26 mouse cellular contexts compared by ENCODE assay signal in the genomic region with DNA sequence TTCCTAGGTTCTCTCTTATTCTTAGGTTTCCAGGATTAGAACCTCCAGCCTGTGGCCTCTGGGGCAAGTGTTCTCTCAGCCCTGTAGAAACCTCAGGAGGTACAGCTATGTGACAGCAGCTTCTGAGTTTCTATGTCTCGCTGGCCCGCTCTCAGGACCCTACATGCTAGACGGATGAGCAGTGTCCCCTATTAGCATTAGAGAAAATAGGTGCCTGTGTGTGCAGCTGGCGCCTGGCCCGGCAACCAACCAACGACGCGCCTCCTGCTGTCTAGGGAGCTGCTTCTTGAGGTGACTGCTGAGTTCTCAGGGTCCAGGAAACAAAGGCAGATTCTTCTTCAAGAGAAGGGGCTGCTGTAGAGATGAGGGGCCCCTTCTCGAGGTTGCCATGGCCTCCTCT. TPM values are rescaled to one million over a fixed set of nuclear protein-coding genes. Genes with fewer than 3 reads are reported as not detected.
DNase-seq lines count a peak whose midpoint lies in the region; ATAC-seq and TF ChIP-seq lines count a peak whose summit lies in the region.
"Had no signal": no experiment of that assay in that cellular context is flagged by ENCODE, and none has a peak within 500 bp of the region (broad histone marks: within the 10 kb centered on the region; RNA-seq: fewer than 3 reads in every experiment).

No protein-coding gene starts in this region.

- H3K27ac ChIP-seq in hindbrain, embryonic 10.5 days: peak overlapping the region; percentile 42; the same call in 1 of the 2 replicates
- no peak overlapping the region for H3K27ac ChIP-seq in hindbrain, embryonic 11.5 days (ENCODE audit: low read depth, low read length)
- H3K27ac ChIP-seq in liver, embryonic 15.5 days (replicated peaks): peak overlapping the region; percentile 53; the same call in 1 of the 2 replicates
- H3K27ac ChIP-seq in hindbrain, postnatal 0 days: peak overlapping the region; percentile 11; the same call in 1 of the 2 replicates
- H3K27ac ChIP-seq: embryonic facial prominence, embryonic 10.5 days; forebrain, embryonic 15.5 days; heart, embryonic 15.5 days; kidney, postnatal 0 days; liver, embryonic 14.5 days; macrophage; stomach, embryonic 15.5 days had no signal

- H3K27me3 ChIP-seq in hindbrain, embryonic 10.5 days (ENCODE audit: insufficient read depth, poor library complexity, severe bottlenecking): no peaks in the 10 kb centered on the region
- no peaks in the 10 kb centered on the region for H3K27me3 ChIP-seq in hindbrain, embryonic 11.5 days (ENCODE audit: control insufficient read depth, insufficient read depth, low read length)
- no peaks in the 10 kb centered on the region for H3K27me3 ChIP-seq in liver, embryonic 15.5 days
- H3K27me3 ChIP-seq in hindbrain, postnatal 0 days (ENCODE audit: insufficient read depth, low read length): no peaks in the 10 kb centered on the region
- H3K27me3 ChIP-seq: forebrain, embryonic 15.5 days; heart, embryonic 15.5 days; stomach, embryonic 15.5 days had no signal

- H3K9me3 ChIP-seq in hindbrain, embryonic 10.5 days: no peaks in the 10 kb centered on the region
- no peaks in the 10 kb centered on the region for H3K9me3 ChIP-seq in hindbrain, embryonic 11.5 days (ENCODE audit: control insufficient read depth, low read length)
- no peaks in the 10 kb centered on the region for H3K9me3 ChIP-seq in liver, embryonic 15.5 days (replicated peaks)
- H3K9me3 ChIP-seq in hindbrain, postnatal 0 days (ENCODE audit: low read length): no peaks in the 10 kb centered on the region
- H3K9me3 ChIP-seq: embryonic facial prominence, embryonic 10.5 days; forebrain, embryonic 15.5 days; heart, embryonic 15.5 days; stomach, embryonic 15.5 days had no signal

- no peak overlapping the region for H3K4me3 ChIP-seq in hindbrain, embryonic 10.5 days
- H3K4me3 ChIP-seq in hindbrain, embryonic 11.5 days (ENCODE audit: low read depth, low read length): no peak overlapping the region
- no peak overlapping the region for H3K4me3 ChIP-seq in liver, embryonic 15.5 days (replicated peaks)
- no peak overlapping the region for H3K4me3 ChIP-seq in hindbrain, postnatal 0 days (ENCODE audit: low read length)
- H3K4me3 ChIP-seq: embryonic facial prominence, embryonic 10.5 days; forebrain, embryonic 15.5 days; heart, embryonic 15.5 days; stomach, embryonic 15.5 days had no signal

- H3K4me2 ChIP-seq in hindbrain, embryonic 11.5 days (replicated peaks; ENCODE audit: low read depth, low read length): no peak overlapping the region
- no peak overlapping the region for H3K4me2 ChIP-seq in liver, embryonic 15.5 days
- no peak overlapping the region for H3K4me2 ChIP-seq in hindbrain, postnatal 0 days (ENCODE audit: low read depth, low read length)
- H3K4me2 ChIP-seq: forebrain, embryonic 15.5 days; heart, embryonic 15.5 days; stomach, embryonic 15.5 days had no signal

- DNase-seq in hindbrain, embryonic 10.5 days (ENCODE audit: low spot score): no peak
- DNase-seq in hindbrain, embryonic 11.5 days (ENCODE audit: low spot score): no peak
- DNase-seq in liver: no peak
- peak; percentile 51 to 55 for DNase-seq in right cerebral cortex, postnatal 10 days (ENCODE audit: low spot score in 2 of 2)
- no peak for DNase-seq in right cerebral cortex, postnatal 36 days (ENCODE audit: low spot score in 2 of 2)
- peak; percentile 50 for DNase-seq in hindbrain, postnatal 0 days (ENCODE audit: low spot score)
- DNase-seq in urinary bladder, postnatal 4 days (ENCODE audit: low spot score in 2 of 2): no peak
- DNase-seq: adrenal gland, postnatal 25 days; cerebellum, adult 11-12 months; gastrocnemius, postnatal 14 days; heart, postnatal 36 days; kidney, adult 2 months; layer of hippocampus, adult 9-11 months; right cerebral cortex, postnatal 25 days; thymus, adult 2 months; thymus, postnatal 4 days had no signal

- peaks cover 6% of the 10 kb centered on the region for H3K4me1 ChIP-seq in hindbrain, embryonic 10.5 days (replicated peaks)
- H3K4me1 ChIP-seq in hindbrain, embryonic 11.5 days (replicated peaks; ENCODE audit: control insufficient read depth, insufficient read depth, low read length): no peaks in the 10 kb centered on the region
- H3K4me1 ChIP-seq in liver, embryonic 15.5 days (replicated peaks): peaks cover 82% of the 10 kb centered on the region
- no peaks in the 10 kb centered on the region for H3K4me1 ChIP-seq in hindbrain, postnatal 0 days (ENCODE audit: insufficient read depth, low read length)
- H3K4me1 ChIP-seq: embryonic facial prominence, embryonic 10.5 days; forebrain, embryonic 15.5 days; heart, embryonic 15.5 days; stomach, embryonic 15.5 days had no signal

- H3K36me3 ChIP-seq in hindbrain, embryonic 10.5 days: no peaks in the 10 kb centered on the region
- no peaks in the 10 kb centered on the region for H3K36me3 ChIP-seq in hindbrain, embryonic 11.5 days (ENCODE audit: control insufficient read depth, insufficient read depth, low read length)
- no peaks in the 10 kb centered on the region for H3K36me3 ChIP-seq in liver, embryonic 15.5 days (replicated peaks)
- H3K36me3 ChIP-seq in hindbrain, postnatal 0 days (ENCODE audit: insufficient read depth, low read length): no peaks in the 10 kb centered on the region
- H3K36me3 ChIP-seq: embryonic facial prominence, embryonic 10.5 days; forebrain, embryonic 15.5 days; heart, embryonic 15.5 days; stomach, embryonic 15.5 days had no signal

- no peak for TF ChIP-seq CTCF in hindbrain, postnatal 0 days (IDR thresholded peaks at IDR 0.05; ENCODE audit: low read depth)

- no peak overlapping the region for H3K9ac ChIP-seq in hindbrain, embryonic 11.5 days (ENCODE audit: low read depth, low read length)
- H3K9ac ChIP-seq in liver, embryonic 15.5 days: no peak overlapping the region
- no peak overlapping the region for H3K9ac ChIP-seq in hindbrain, postnatal 0 days (replicated peaks; ENCODE audit: low read length)
- H3K9ac ChIP-seq: forebrain, embryonic 15.5 days; heart, embryonic 15.5 days; liver, embryonic 14.5 days; stomach, embryonic 15.5 days had no signal

- ATAC-seq in hindbrain, embryonic 11.5 days (ENCODE audit: low FRiP score): no peak
- ATAC-seq in liver, embryonic 15.5 days (ENCODE audit: insufficient read depth): no peak
- peak; percentile 47; the same call in 1 of the 2 replicates for ATAC-seq in hindbrain, postnatal 0 days
- ATAC-seq: CD4-positive, CD25-positive, alpha-beta regulatory T cell, adult 4 months; forebrain, embryonic 15.5 days; lung, postnatal 0 days had no signal

- 50% methylated on average over 9 of the region's 9 CpGs for WGBS in hindbrain, embryonic 10.5 days
- WGBS in hindbrain, embryonic 11.5 days: 49% methylated on average over 9 of the region's 9 CpGs
- WGBS in liver, embryonic 15.5 days (ENCODE audit: insufficient replicate concordance): 83% methylated on average over 9 of the region's 9 CpGs
- WGBS in hindbrain, postnatal 0 days: 16% methylated on average over 9 of the region's 9 CpGs

RNA-seq across cellular contexts. Expression of a gene that starts 27.9 kb away (rescaled TPM):
- 58.1 and 66.3 TPM in 2 replicates for polyA plus RNA-seq in hindbrain, embryonic 10.5 days (2016; fragmentation: Nextera tagmentation; extraction: Ambion mirVana)
- polyA plus RNA-seq in hindbrain, embryonic 11.5 days (2014; fragmentation: Nextera tagmentation; extraction: Ambion mirVana): 51.2 and 51.5 TPM in 2 replicates
- polyA plus RNA-seq in liver, embryonic 15.5 days (2015; fragmentation: Nextera tagmentation; extraction: Ambion mirVana): 73.8 and 78.2 TPM in 2 replicates
- total RNA-seq in hindbrain, postnatal 0 days (2014; rRNA removed): 191 and 199 TPM in 2 replicates
- polyA plus RNA-seq in hindbrain, postnatal 0 days (2015; fragmentation: Nextera tagmentation; extraction: Ambion mirVana): 75.7 and 78.5 TPM in 2 replicates

Comparison
In these comparisons a context has a peak if more than half of its experiments do, and no peak if none do; other contexts are left out.
1. DNase-seq: peak in right cerebral cortex, postnatal 10 days (2 of 2) and hindbrain, postnatal 0 days (single experiment); none in hindbrain, embryonic 10.5 days (single experiment), hindbrain, embryonic 11.5 days (single experiment), liver (single experiment), right cerebral cortex, postnatal 36 days (0 of 2) and urinary bladder, postnatal 4 days (0 of 2).